Mouse (Mus musculus) R1 (cell line): ENCODE data around the gene Csf2ra.
A peak's percentile ranks its signal among the peaks of the same experiment; 100 is the strongest.
"Not testable (repeated sequence)": the region's sequence is repeated elsewhere in the genome, so short reads cannot be mapped to it uniquely, and the experiment has no call there.

ENCODE experiments used
- DNase-seq: peaks from one replicate; pipeline ENCODE4 v3.0.0-alpha.2; 2018; ENCODE audit warnings: low read depth, low spot score

Gene Csf2ra

GRCm38 (mm10) chr19:61227941-61228701 lies at the start of gene Csf2ra:
Gene Csf2ra, minus strand, starts transcription at chr19:61228429.
- peak; percentile 93 for DNase-seq

- DNase-seq, result no peak
Observed at GRCm38 (mm10) chr19:61275446-61275845, 47.2 kb upstream of the Csf2ra start.

GRCm38 (mm10) chr19:61269141-61269540 lies 40.9 kb upstream of the Csf2ra start:
- peak; percentile 83 for DNase-seq

- DNase-seq, result no peak
Observed at GRCm38 (mm10) chr19:61267141-61267540, 38.9 kb upstream of the Csf2ra start.

GRCm38 (mm10) chr19:61266651-61267050 lies 38.4 kb upstream of the Csf2ra start:
- peak; percentile 80 for DNase-seq

- DNase-seq, result peak; percentile 60
Observed at GRCm38 (mm10) chr19:61266246-61266615, 38.0 kb upstream of the Csf2ra start.

- DNase-seq, result peak; percentile 99
Observed at GRCm38 (mm10) chr19:61265349-61266245, 37.4 kb upstream of the Csf2ra start.

- DNase-seq, result no peak
Observed at GRCm38 (mm10) chr19:61264933-61265332, 36.7 kb upstream of the Csf2ra start.

- DNase-seq, result peak; percentile 71
Observed at GRCm38 (mm10) chr19:61264227-61264626, 36.0 kb upstream of the Csf2ra start.

- no peak for DNase-seq
Observed at GRCm38 (mm10) chr19:61261241-61261640, 33.0 kb upstream of the Csf2ra start.

GRCm38 (mm10) chr19:61257733-61258132 lies 29.5 kb upstream of the Csf2ra start:
- DNase-seq, result peak; percentile 18

- DNase-seq, result no peak
Observed at GRCm38 (mm10) chr19:61256166-61256887, 28.1 kb upstream of the Csf2ra start.

GRCm38 (mm10) chr19:61247334-61247733 lies 19.1 kb upstream of the Csf2ra start:
- DNase-seq, result not testable (repeated sequence)

GRCm38 (mm10) chr19:61244721-61245436 lies 16.6 kb upstream of the Csf2ra start:
- DNase-seq, result no peak

- DNase-seq, result no peak
Observed at GRCm38 (mm10) chr19:61237967-61238366, 9.7 kb upstream of the Csf2ra start.

- no peak for DNase-seq
Observed at GRCm38 (mm10) chr19:61234532-61234931, 6.3 kb upstream of the Csf2ra start.

GRCm38 (mm10) chr19:61226928-61227854 lies 1.0 kb downstream of the Csf2ra start:
- DNase-seq, result peak; percentile 97

- peak; percentile 87 for DNase-seq
Observed at GRCm38 (mm10) chr19:61226401-61226927, 1.8 kb downstream of the Csf2ra start.

- DNase-seq, result peak; percentile 98
Observed at GRCm38 (mm10) chr19:61225526-61226400, 2.5 kb downstream of the Csf2ra start.
